Mouse (Mus musculus): Measurements from ENCODE around the gene Scgb1b27. TPM values are rescaled to one million over a fixed set of nuclear protein-coding genes. Genes with fewer than 3 reads are reported as not detected.
"Not testable (repeated sequence)": the region's sequence is repeated elsewhere in the genome, so short reads cannot be mapped to it uniquely, and the experiment has no call there.

Gene Scgb1b27
- not detected in 2 replicates for polyA plus RNA-seq (2015; fragmentation: Nextera tagmentation; extraction: Ambion mirVana)

GRCm38 (mm10) chr7:34021183-34021582, at the start of gene Scgb1b27:
Scgb1b27 (plus strand) TSS chr7:34021483.
- H3K9me3 ChIP-seq (replicated peaks; ENCODE audit: control insufficient read depth, low read length), result peaks cover 22% of the 10 kb centered on the region
- WGBS, result 86% methylated on average over 1 of the region's 1 CpGs
- H3K9ac ChIP-seq (ENCODE audit: low read length); H3K27ac ChIP-seq (ENCODE audit: low read length); H3K27me3 ChIP-seq (ENCODE audit: control insufficient read depth, insufficient read depth, low read length); H3K4me3 ChIP-seq (ENCODE audit: low read length); ATAC-seq (replicated peaks; ENCODE audit: extremely low read depth, insufficient read depth, low FRiP score); H3K36me3 ChIP-seq (ENCODE audit: control insufficient read depth, insufficient read depth); H3K4me2 ChIP-seq (ENCODE audit: low read depth, low read length); H3K4me1 ChIP-seq (ENCODE audit: control insufficient read depth, insufficient read depth, low read length): not testable (repeated sequence)

- WGBS, result 15% methylated on average over 8 of the region's 9 CpGs
- H3K36me3 ChIP-seq (ENCODE audit: control insufficient read depth, insufficient read depth); H3K9ac ChIP-seq (ENCODE audit: low read length); H3K4me1 ChIP-seq (ENCODE audit: control insufficient read depth, insufficient read depth, low read length); H3K4me3 ChIP-seq (ENCODE audit: low read length); H3K27me3 ChIP-seq (ENCODE audit: control insufficient read depth, insufficient read depth, low read length); H3K4me2 ChIP-seq (ENCODE audit: low read depth, low read length); ATAC-seq (replicated peaks; ENCODE audit: extremely low read depth, insufficient read depth, low FRiP score); H3K27ac ChIP-seq (ENCODE audit: low read length); H3K9me3 ChIP-seq (replicated peaks; ENCODE audit: control insufficient read depth, low read length): not testable (repeated sequence)
Measured at GRCm38 (mm10) chr7:33982281-33982680, 39.0 kb upstream of the Scgb1b27 start.

- no peaks in the 10 kb centered on the region for H3K4me1 ChIP-seq (ENCODE audit: control insufficient read depth, insufficient read depth, low read length)
- no peaks in the 10 kb centered on the region for H3K36me3 ChIP-seq (ENCODE audit: control insufficient read depth, insufficient read depth)
- H3K9ac ChIP-seq (ENCODE audit: low read length), result no peak within 1 kb of the TSS
- 50% methylated on average over 4 of the region's 4 CpGs for WGBS
- H3K4me2 ChIP-seq (ENCODE audit: low read depth, low read length), result no peak within 1 kb of the TSS
- H3K27me3 ChIP-seq (ENCODE audit: control insufficient read depth, insufficient read depth, low read length), result no peaks in the 10 kb centered on the region
- no peak for ATAC-seq (replicated peaks; ENCODE audit: extremely low read depth, insufficient read depth, low FRiP score)
- peaks cover 23% of the 10 kb centered on the region for H3K9me3 ChIP-seq (replicated peaks; ENCODE audit: control insufficient read depth, low read length)
- no peak within 1 kb of the TSS for H3K27ac ChIP-seq (ENCODE audit: low read length)
- no peak within 1 kb of the TSS for H3K4me3 ChIP-seq (ENCODE audit: low read length)
Measured at GRCm38 (mm10) chr7:34013842-34014241, 7.4 kb upstream of the Scgb1b27 start, which contains the start of gene Scgb2b27. Scgb2b27 (minus strand) TSS chr7:34013942.

DNA sequence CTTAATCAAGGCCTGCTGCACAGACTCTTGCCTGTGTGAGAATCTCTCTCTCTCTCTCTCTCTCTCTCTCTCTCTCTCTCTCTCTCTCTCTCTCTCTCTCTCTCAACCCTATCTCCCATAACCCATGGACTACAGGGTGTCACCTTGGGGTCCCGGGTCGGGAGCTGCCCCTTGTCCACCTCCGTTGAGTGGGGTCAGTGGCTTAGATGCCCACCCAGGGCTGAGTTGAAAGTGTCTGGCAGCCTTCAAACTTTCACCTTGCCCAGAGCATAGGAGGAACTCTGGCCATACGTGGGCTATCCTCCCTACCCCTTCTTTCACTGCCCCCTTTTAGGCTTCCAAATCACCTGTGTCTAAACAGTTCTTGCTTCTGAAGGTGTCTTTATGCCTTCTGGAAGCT, 4.4 kb downstream of the Scgb1b27 start:
- Histone ChIP-seq H3K9me3 (replicated peaks; ENCODE audit: control insufficient read depth, low read length) (peaks cover 27% of the 10 kb centered on the region), H3K27me3 (ENCODE audit: control insufficient read depth, insufficient read depth, low read length) (no peaks in the 10 kb centered on the region), H3K4me2 (ENCODE audit: low read depth, low read length) (no peak overlapping the region), H3K4me1 (ENCODE audit: control insufficient read depth, insufficient read depth, low read length) (no peaks in the 10 kb centered on the region), H3K4me3 (ENCODE audit: low read length) (no peak overlapping the region), H3K27ac (ENCODE audit: low read length) (no peak overlapping the region), H3K9ac (ENCODE audit: low read length) (no peak overlapping the region), H3K36me3 (ENCODE audit: control insufficient read depth, insufficient read depth) (no peaks in the 10 kb centered on the region)
- no peak for ATAC-seq (replicated peaks; ENCODE audit: extremely low read depth, insufficient read depth, low FRiP score)
- WGBS, result 82% methylated on average over 4 of the region's 4 CpGs

- peaks cover 23% of the 10 kb centered on the region for H3K9me3 ChIP-seq (replicated peaks; ENCODE audit: control insufficient read depth, low read length)
- 76% methylated on average over 9 of the region's 9 CpGs for WGBS
- not testable (repeated sequence) for H3K4me1 ChIP-seq (ENCODE audit: control insufficient read depth, insufficient read depth, low read length); H3K4me3 ChIP-seq (ENCODE audit: low read length); H3K36me3 ChIP-seq (ENCODE audit: control insufficient read depth, insufficient read depth); H3K27ac ChIP-seq (ENCODE audit: low read length); H3K9ac ChIP-seq (ENCODE audit: low read length); H3K27me3 ChIP-seq (ENCODE audit: control insufficient read depth, insufficient read depth, low read length); H3K4me2 ChIP-seq (ENCODE audit: low read depth, low read length); ATAC-seq (replicated peaks; ENCODE audit: extremely low read depth, insufficient read depth, low FRiP score)
Measured at GRCm38 (mm10) chr7:34027202-34027601, 5.9 kb downstream of the Scgb1b27 start.

- H3K9me3 ChIP-seq (replicated peaks; ENCODE audit: control insufficient read depth, low read length), result peaks cover 31% of the 10 kb centered on the region
- H3K4me1 ChIP-seq (ENCODE audit: control insufficient read depth, insufficient read depth, low read length), result no peaks in the 10 kb centered on the region
- no peaks in the 10 kb centered on the region for H3K27me3 ChIP-seq (ENCODE audit: control insufficient read depth, insufficient read depth, low read length)
- H3K36me3 ChIP-seq (ENCODE audit: control insufficient read depth, insufficient read depth), result no peaks in the 10 kb centered on the region
- no peak overlapping the region for H3K4me2 ChIP-seq (ENCODE audit: low read depth, low read length)
- no peak for ATAC-seq (replicated peaks; ENCODE audit: extremely low read depth, insufficient read depth, low FRiP score)
- WGBS, result 82% methylated on average over 11 of the region's 11 CpGs
- no peak overlapping the region for H3K4me3 ChIP-seq (ENCODE audit: low read length)
- H3K27ac ChIP-seq (ENCODE audit: low read length), result no peak overlapping the region
- no peak overlapping the region for H3K9ac ChIP-seq (ENCODE audit: low read length)
Measured at GRCm38 (mm10) chr7:34030026-34030425, 8.7 kb downstream of the Scgb1b27 start.

GRCm38 (mm10) chr7:34034579-34034978, 13.3 kb downstream of the Scgb1b27 start:
- not testable (repeated sequence) for H3K27ac ChIP-seq (ENCODE audit: low read length); H3K36me3 ChIP-seq (ENCODE audit: control insufficient read depth, insufficient read depth); H3K4me1 ChIP-seq (ENCODE audit: control insufficient read depth, insufficient read depth, low read length); H3K27me3 ChIP-seq (ENCODE audit: control insufficient read depth, insufficient read depth, low read length); H3K4me2 ChIP-seq (ENCODE audit: low read depth, low read length); H3K4me3 ChIP-seq (ENCODE audit: low read length); H3K9ac ChIP-seq (ENCODE audit: low read length); ATAC-seq (replicated peaks; ENCODE audit: extremely low read depth, insufficient read depth, low FRiP score)
- peaks cover 21% of the 10 kb centered on the region for H3K9me3 ChIP-seq (replicated peaks; ENCODE audit: control insufficient read depth, low read length)
- WGBS, result 78% methylated on average over 2 of the region's 4 CpGs

GRCm38 (mm10) chr7:34036076-34036815, 15.0 kb downstream of the Scgb1b27 start:
- not testable (repeated sequence) for H3K9ac ChIP-seq (ENCODE audit: low read length); H3K4me1 ChIP-seq (ENCODE audit: control insufficient read depth, insufficient read depth, low read length); H3K4me3 ChIP-seq (ENCODE audit: low read length); H3K36me3 ChIP-seq (ENCODE audit: control insufficient read depth, insufficient read depth); ATAC-seq (replicated peaks; ENCODE audit: extremely low read depth, insufficient read depth, low FRiP score); H3K27ac ChIP-seq (ENCODE audit: low read length); H3K4me2 ChIP-seq (ENCODE audit: low read depth, low read length); H3K27me3 ChIP-seq (ENCODE audit: control insufficient read depth, insufficient read depth, low read length)
- peaks cover 23% of the 10 kb centered on the region for H3K9me3 ChIP-seq (replicated peaks; ENCODE audit: control insufficient read depth, low read length)
- WGBS, result 87% methylated on average over 11 of the region's 11 CpGs

GRCm38 (mm10) chr7:34068132-34068531, 46.8 kb downstream of the Scgb1b27 start:
- not testable (repeated sequence) for H3K27ac ChIP-seq (ENCODE audit: low read length); H3K27me3 ChIP-seq (ENCODE audit: control insufficient read depth, insufficient read depth, low read length); H3K4me3 ChIP-seq (ENCODE audit: low read length); H3K4me2 ChIP-seq (ENCODE audit: low read depth, low read length); H3K9ac ChIP-seq (ENCODE audit: low read length); H3K36me3 ChIP-seq (ENCODE audit: control insufficient read depth, insufficient read depth); ATAC-seq (replicated peaks; ENCODE audit: extremely low read depth, insufficient read depth, low FRiP score); H3K4me1 ChIP-seq (ENCODE audit: control insufficient read depth, insufficient read depth, low read length); H3K9me3 ChIP-seq (replicated peaks; ENCODE audit: control insufficient read depth, low read length)
- WGBS, result 73% methylated on average over 5 of the region's 5 CpGs

Measured in heart, embryonic 16.5 days (tissue).